Mouse (Mus musculus): ENCODE data around the gene Ribc2.

The Ribc2 gene

GRCm38 (mm10) chr15:85131275-85132192 is at the start of gene Ribc2, which contains the start of gene Smc1b:
Ribc2 (plus strand) TSS chr15:85132078.
Smc1b (minus strand) TSS chr15:85131964.
- DNase-seq (ENCODE audit: low spot score) = peak; percentile 69

DNA sequence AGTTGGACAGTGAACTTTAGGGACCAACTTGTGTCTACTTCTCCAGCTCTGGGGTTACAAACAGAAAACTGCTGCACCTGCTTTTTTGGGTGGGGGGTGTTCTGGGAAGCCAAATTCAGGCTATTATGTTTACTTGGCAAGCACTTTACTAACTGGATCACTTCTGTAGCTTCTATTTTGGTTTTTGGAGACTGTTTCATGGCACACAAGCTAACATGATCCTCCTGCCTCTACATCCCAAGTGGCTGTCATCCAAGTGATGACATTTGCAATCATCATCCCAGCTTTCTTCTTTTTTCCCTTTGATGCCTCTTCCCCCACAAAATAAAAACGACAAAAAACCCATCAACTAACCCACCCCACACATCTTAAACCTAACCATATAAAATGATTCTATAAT is 46.2 kb upstream of the Ribc2 start:
- DNase-seq (ENCODE audit: low spot score) = no peak

- no peak for DNase-seq (ENCODE audit: low spot score)
Measured at GRCm38 (mm10) chr15:85132193-85132520, 279 bp downstream of the Ribc2 start.

DNA sequence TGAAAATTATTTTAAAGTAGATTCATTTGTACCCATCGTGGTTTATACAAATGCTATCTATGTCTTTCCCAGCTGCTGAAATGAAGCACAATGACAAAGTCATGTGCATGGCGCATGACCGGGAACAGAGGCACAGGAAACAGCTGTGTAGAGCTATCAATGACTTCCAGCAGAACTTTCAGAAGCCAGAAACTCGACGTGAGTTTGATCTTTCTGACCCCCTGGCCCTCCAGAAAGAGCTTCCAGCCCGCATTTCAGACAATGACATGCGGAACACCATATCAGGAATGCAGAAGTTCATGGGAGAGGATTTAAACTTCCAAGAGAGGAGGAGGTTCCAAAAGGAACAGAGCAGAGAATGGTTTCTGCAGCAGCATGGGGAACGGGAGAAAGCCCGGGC is 3.3 kb downstream of the Ribc2 start:
- no peak for DNase-seq (ENCODE audit: low spot score)

DNA sequence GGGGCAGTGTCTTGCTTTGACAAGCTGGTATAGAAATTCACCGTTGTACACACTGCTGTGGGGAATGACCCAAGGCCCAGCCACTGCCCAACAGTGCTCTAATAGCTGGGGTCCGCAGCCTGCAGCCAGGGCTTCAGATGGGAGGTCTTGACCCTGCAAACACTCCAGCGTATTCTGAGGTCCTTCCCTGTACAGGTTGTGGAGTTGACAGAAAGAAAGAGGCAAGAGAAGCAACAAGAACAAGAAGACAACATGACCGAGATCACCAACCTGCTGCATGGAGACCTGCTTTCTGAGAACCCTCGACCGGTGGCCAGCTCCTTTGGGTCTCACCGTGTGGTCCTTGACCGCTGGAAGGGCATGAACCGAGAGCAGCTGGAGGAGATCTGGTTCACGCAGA is 9.4 kb downstream of the Ribc2 start:
- DNase-seq (ENCODE audit: low spot score) = no peak

DNA sequence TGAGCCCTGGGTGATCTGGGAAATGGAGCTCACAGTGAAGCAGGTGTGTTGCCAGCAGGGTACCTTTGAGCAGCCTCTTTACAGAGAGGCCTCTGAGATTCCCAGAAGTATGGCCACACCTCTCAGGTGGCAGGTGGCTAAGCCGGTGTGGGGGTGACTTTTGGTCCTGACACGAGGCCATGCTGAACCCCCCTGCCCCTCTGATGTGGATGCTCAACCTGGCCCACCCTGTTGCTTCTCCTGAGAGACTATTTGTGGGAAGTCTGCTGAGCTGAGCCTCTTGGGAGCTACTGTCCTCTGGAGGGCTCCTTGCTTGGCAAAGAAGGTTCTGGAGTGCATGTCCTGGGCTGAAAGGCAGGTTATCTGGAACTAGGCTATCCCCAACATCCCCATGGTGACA is 10.6 kb downstream of the Ribc2 start:
- DNase-seq (ENCODE audit: low spot score) = peak; percentile 1

DNA sequence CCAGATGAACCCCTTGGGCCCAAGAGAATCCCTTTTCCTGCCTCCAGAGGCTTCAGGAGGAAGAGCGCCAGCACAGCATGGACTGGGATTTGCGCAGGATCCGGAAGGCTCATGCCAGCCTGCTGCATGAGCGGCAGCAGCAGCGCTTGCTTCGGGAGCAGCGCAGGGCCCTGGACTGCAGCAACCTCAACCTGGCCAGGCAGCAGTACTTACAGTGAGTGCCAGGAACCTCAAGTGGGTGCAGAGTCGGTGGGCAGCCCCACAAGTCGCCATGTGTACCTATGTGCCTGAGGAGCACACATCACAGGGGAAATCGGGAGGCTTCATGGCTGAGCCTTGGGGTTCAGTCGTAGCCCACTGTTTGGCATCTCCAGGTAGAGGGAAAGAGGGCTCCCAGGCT is 11.3 kb downstream of the Ribc2 start:
- peak; percentile 2 for DNase-seq (ENCODE audit: low spot score)

DNA sequence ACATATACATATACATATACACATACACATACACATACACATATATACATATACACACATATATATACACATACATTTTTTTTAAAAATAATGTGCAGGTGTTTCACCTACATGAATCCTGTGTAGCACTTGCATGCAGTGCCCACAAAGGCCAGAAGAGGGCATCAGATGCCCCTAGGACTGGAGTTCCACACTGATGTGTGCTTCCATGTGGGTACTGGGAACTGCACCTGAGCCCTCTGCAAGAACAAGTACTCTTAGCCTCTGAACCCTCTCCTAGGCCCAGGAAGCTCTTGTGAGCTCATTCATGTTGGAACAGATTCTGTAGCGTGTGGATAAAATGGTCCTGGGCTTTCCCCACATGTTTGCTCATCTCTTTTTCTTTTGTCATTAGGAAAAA is 11.9 kb downstream of the Ribc2 start:
- peak; percentile 1 for DNase-seq (ENCODE audit: low spot score)

DNA sequence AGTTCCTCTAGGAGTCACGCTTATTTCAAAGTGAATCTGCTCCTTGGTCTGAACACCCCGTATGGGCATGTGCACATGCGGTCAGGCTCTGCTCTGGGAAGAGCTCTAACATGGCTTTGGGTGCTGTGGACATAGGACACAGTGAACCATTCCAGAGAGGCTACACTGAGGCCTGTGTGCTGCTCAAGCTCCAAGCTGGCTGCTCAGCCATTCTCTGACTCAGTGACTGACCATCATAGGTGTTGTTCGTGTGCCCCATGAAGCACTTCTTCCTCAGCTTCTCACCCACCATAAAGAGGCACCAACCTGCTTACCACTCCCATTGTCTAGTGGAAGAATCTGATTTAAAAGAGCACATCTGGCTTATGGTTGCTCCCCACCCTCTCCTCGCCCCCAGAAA is 12.4 kb downstream of the Ribc2 start:
- peak; percentile 1 for DNase-seq (ENCODE audit: low spot score)

- peak; percentile 79 for DNase-seq (ENCODE audit: low spot score)
Measured at GRCm38 (mm10) chr15:85151433-85151918, 19.6 kb downstream of the Ribc2 start.

DNA sequence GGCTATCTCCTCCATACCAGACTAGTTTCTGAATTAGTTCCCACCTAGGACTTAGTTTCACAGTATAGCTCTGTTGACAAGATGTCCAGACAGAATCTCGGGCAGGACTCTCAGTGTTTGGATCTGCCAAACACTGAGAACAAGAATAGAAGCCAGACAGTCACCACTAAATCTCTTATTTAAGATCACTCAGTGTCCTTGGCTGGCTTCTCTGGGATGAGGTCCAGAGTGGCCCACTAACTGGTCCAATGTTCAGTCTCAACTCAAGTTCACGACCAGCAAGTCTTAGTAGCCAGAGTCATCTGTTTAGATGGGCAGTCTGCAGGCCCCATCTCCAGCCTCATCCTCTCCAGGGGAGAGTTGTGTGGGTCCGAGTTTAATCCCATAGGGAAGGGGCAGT is 20.7 kb downstream of the Ribc2 start:
- DNase-seq (ENCODE audit: low spot score) = no peak

DNA sequence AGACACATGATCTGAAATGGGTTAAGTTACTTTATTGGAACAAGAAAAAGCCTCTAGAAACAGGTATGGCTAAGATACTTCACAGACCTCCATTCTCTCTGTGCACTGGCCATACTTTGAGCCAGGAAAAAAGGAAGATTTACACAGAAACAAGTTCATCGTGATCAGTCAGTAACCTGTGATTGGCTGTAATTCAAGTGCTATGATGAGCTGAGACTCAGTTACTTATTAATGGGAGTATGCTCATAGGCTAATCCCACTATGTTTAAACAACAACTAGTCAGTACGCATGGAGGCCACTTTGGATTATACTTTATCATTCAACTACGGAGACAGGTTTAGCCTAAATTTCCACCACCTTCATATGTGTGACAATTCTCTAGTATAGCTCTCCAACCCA is 22.2 kb downstream of the Ribc2 start:
- no peak for DNase-seq (ENCODE audit: low spot score)

GRCm38 (mm10) chr15:85156198-85156597 is 24.3 kb downstream of the Ribc2 start:
- no peak for DNase-seq (ENCODE audit: low spot score)

DNA sequence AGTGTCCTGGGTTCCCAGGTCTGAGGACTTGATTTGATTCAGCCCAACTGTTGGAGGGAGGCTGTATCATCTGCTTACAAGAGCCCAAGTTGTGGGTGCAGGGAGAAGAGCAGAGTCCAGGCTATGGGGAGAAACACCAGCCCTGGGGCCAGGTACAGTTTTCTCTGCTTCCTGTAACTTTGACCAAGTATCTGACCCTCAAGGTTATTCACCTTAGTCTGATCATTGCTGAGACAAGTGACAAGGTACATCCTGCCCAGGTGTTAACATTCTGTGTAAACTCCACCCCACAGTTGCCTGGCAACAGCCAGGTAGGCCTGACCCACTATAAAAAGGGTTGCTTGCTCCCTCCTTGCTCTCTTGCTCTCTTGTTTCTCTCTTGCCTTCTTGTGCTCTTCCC is 29.5 kb downstream of the Ribc2 start:
- no peak for DNase-seq (ENCODE audit: low spot score)

GRCm38 (mm10) chr15:85162693-85163663 is 31.1 kb downstream of the Ribc2 start:
- peak; percentile 37 for DNase-seq (ENCODE audit: low spot score)

- no peak for DNase-seq (ENCODE audit: low spot score)
Measured at GRCm38 (mm10) chr15:85166433-85166933, 34.6 kb downstream of the Ribc2 start.

DNA sequence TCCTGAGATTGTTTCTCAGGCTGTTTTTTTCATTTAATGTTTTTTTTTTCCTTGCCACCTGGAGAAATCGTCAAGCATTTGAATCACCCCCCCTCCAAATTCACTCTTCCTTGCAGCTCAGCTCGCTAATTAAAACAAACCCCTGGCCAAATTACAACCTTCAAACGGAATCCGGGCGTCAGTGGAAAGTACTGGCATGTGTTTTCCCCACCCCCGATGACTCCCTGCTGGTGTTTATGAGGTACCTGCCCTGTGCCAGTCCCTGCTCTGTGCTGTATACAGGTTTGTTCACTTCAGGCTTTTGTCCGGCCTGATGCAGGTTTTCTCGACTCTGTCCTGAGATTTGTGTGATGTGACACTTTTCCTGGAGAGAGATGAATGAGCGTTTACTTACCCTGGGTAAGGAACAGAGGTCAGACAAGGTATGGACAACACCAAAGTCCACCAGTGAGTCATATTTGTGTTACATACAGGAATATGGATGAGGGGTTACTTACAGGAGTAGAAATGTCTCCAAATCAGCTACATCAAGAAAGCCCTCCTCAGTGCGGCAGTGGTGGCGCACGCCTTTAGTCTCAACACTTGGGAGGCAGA is 35.3 kb downstream of the Ribc2 start:
- no peak for DNase-seq (ENCODE audit: low spot score)

- DNase-seq (ENCODE audit: low spot score) = no peak
Measured at GRCm38 (mm10) chr15:85172054-85172453, 40.2 kb downstream of the Ribc2 start.

DNA sequence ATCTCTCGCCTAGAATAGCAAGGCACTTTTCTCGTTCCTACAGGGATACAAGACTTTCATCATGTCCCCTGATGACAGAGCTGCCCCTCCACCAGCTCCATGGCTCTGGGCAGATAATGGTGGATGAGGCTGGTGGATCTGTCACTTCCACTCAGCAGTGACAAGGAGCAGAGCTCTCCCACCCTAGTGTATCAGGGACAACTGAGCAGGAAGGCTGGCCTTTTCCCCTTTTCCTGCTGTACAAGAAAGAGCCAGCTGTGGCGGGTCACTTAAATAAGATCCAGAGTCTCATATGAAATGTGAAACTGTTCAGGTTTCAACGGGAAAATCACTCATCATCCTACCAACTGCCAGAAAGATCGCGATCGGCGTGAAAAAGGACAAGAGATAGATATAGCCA is 41.5 kb downstream of the Ribc2 start:
- no peak for DNase-seq (ENCODE audit: low spot score)

DNA sequence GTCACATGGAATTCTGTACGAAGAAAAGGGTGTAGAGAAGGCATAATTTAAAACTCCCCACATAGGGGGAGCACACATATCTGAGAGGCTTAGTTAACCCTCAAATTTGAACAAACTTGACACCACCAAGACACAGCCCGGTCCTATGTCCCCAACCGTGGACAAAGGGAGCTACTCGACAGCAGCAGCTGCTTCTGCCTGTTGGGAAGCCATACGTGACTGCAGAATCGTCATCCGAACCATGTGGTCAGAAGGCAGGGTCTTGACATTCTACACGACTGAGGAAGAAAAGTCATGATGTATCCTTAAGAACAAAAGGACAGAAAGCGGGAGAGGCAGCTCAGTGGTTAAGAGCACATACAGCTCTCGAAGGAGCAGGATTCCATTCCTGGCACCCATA is 42.2 kb downstream of the Ribc2 start:
- no peak for DNase-seq (ENCODE audit: low spot score)

DNA sequence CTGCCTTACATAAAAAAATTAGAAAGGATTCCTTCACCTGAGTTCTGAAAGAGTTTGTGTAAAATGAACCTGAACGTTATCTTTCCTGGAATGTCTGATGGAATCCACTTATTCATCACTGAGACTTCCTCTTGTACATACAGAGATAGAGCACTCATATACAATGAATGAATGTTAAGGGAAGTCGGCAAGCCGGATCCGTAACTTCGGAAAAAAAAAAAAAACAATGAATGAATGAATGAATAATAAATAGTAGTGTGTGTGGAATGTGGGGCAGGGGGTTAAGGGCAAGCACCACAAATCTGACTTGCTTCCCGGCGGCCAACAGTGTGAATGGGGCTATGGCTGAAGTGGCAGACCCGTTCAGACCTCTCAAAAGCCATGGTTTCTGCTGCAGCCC is 45.7 kb downstream of the Ribc2 start:
- peak; percentile 50 for DNase-seq (ENCODE audit: low spot score)

- DNase-seq (ENCODE audit: low spot score) = no peak
Measured at GRCm38 (mm10) chr15:85178172-85178571, 46.3 kb downstream of the Ribc2 start.

Measured in urinary bladder, postnatal 25 days (tissue).